Mouse (Mus musculus) lung, adult 18-20 months (tissue): ENCODE results near the gene Sult2b1.
A peak's percentile ranks its signal among the peaks of the same experiment; 100 is the strongest.

ENCODE experiments used
- DNase-seq, 2 experiments: peaks; one replicate each; pipeline ENCODE4 v3.0.0; 2022; ENCODE audit warnings: mixed read lengths in 2 of 2

The Sult2b1 gene

DNA sequence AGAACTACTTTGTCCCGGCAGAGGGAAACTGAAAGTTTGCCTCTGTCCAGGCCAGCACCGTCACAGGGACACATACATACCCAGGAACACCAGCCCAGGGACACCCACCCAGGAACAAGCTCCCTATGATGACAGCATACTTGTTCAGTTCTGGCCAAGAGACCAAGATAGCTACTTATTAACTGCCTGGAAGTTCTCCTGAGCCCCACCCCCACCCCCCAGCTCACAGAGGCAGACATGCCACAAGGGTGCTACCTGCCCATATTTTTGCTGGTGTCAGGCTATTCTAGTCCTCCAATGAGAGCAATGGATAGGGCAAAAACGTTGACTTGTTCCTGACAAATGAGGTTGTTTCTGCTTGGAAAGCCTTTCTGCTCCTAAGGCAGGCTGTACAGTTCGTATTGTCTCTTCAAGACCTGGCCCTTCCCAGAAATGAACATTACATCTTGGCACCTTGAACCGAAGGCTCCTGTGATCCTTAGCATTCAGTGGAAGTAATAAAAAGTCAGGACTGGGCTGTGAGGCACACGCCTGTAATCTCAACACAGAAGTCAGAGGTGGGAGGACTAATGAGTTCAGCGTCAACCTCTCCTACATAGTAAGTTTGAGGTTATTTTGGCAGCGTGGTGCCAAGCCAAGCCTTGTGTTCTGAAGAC, 13.9 kb downstream of the Sult2b1 start:
- DNase-seq: no peak

DNA sequence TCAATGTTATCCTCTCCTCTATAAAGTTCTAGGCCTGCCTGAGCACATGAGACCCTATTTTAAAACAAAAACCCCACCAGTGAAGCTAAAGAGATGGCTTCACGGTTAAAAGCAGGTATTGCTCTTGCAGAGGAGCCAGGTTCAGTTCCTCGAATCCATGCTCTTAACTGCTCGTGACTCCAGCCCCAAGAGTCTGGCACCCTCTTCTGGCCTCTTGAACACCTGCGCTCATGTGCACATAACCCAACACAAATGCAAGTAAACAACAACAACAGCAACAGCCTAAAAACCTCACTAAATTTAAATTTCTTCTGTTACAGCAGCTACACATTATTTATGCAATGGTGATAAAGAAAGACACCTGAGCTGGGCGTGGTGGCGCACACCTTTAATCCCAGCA, 17.0 kb downstream of the Sult2b1 start:
- no peak for DNase-seq

DNA sequence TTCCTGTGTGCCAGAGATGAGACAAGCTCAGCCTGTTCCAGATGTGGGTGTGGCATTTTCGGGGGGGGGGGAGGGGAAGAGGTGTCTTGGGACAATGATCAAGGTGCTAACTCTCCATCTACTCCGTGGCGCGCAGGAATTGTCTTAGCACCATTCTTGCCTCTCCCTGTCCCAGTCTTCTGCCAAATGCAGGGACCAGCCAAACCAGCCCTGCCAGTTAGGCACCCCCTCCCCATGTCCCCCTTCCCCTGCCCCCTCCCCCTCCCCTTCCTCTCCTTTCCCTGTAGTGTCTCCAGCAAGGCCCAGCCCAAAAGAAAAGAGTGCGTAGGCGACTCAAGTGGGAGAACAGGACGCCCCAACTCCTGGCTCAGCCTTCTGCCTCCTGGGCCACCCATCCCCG, 17.7 kb downstream of the Sult2b1 start:
- no peak for DNase-seq

DNA sequence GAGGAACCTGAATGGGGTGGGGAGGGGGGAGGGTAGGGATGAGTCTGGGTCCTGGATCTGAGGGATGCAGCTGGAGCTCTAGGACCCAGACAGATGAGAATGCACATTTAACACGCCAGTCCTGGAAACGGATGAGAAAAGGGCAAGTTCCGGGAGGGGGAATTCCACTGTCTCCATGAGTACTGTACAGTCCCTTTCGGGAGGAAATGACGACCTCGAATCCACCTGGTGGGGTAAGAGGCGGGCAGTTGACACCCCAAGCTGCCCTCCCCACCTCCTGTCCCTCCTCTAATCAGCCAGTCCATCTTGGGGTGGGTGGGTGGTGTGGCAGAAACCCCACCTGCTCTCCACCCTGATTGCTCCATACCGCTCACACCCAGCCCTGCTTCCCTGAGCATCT, 18.5 kb downstream of the Sult2b1 start:
- no peak for DNase-seq

DNA sequence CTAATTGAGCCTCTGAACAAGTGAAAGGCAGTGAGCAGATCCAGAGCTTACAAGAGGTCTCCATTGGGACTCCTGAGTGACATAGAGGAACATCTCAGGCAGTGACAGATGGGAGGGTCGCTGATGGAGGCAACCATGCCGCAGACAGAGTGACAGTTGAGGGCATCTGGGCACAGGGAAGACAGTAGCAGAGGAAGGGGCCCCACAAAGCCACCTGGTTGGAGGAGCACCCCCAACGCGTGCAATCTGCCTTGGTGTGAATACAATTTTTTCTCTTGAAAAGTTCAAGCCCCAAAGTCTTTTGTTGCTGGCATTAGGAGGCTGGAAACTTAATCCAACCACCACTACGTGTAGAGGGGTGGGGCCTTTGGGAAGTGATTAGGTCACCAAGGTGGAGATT, 24.3 kb downstream of the Sult2b1 start:
- DNase-seq: no peak

DNA sequence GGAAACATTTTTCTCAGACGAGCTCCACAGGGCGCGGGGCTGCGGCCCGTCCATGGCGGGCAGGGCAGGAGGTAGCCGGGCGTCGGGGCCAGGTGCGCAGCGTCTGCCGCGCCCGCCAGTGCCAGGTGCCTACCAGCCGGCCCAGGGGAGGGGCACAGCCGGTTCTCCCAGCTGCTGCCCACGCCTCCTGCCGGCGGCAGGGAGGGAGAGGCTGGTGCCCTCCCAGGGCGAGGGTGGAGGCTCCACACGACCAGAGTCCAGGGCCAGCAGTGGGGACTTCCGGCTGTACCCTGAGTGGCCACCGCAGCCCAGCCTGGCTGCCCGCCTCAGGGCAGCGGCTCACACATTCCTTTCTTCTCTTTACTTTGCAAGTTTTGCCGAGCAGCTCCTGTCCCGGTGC, 25.1 kb downstream of the Sult2b1 start:
- DNase-seq: peak; percentile 77 to 87

DNA sequence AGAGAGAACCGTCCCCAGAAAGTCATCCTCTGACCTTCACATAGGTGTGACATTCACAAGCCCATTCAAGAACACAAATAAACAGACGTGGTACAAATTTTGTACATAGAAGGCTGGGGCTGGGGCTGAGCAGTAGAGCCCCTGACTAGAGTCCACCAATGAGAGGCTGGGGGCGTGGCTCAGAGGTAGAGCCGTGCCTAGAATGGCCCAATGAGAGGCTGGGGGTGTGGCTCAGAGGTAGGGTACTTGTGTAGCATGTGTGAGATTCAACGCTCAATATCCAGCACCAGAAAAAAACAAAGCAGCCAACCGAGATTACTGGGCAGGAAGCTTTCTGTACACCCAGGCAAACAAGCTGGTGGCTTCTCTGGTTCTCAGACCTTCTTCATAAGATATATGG, 28.8 kb downstream of the Sult2b1 start:
- no peak for DNase-seq

DNA sequence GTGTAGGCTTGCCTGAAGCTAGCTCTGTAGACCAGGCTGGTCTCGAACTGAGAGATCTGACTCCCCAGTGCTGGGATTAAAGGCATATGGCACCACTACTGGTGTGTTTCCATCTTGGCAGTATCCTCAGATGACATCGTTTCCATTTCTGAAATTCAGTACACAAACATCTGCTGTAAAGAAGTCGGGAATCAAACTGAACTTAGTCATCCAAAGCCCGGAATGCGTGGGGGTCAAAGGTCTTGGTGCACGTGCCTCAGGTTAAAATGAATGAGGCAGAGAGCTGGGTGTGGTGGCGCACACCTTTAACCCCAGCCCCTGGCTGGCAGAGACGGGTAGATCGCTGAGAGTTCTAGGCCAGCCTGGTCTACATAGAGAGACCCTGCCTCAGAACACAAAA, 34.3 kb downstream of the Sult2b1 start:
- DNase-seq: no peak

DNA sequence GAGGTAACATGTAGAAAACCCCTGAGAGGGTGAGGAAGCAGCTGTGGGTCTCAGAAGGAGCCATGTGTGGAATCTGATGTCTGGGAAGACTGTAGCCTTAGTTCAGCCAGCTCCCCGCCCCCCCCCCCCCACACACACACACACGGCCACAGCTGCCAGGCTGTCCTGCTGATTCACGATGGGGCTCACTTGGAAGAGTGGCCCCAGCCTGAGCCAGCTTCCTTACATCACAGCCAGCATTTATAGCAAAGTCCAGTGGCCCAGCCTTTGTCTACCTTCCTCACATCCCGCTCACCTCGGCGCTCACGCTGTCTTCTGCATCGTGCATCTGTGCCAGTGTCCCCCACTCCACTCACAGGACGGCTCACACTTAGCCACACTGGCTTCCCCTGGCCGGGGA, 35.1 kb downstream of the Sult2b1 start:
- DNase-seq: no peak

DNA sequence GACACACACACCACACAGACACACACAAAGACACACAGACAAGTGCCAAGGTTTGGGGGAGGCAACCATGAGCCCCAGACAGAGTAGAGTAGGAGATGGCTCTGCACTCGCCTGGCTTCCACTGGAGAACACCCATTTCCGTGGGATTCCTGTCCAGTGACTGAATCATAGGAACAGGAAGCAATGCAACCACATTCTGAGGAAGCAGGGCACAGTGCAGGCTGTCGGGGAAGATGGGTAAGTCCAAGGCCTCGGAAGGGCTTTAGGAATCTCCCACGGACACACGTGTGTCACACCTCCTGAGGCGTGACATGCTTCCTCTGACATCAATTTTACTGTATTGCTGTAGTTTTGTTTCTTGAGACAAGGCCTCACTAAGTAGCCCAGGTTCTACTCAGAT, 36.4 kb downstream of the Sult2b1 start:
- no peak for DNase-seq

DNA sequence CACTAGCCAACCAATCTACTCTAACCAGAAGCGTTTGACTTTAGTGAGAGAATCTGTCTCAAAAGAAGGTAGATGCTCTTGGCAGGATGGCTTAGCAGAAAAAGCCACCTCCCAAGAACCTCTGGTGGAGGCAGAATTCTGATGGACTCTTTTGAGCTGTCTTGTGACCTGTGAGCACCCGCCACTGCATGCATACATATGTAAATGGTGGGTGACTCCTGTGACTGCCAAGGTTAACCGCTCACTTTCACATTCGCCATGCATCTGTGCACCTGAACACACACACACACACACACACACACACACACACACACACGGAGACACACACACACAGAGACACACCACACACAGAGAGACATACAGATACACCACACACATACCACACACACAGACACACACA, 37.0 kb downstream of the Sult2b1 start:
- DNase-seq: no peak

DNA sequence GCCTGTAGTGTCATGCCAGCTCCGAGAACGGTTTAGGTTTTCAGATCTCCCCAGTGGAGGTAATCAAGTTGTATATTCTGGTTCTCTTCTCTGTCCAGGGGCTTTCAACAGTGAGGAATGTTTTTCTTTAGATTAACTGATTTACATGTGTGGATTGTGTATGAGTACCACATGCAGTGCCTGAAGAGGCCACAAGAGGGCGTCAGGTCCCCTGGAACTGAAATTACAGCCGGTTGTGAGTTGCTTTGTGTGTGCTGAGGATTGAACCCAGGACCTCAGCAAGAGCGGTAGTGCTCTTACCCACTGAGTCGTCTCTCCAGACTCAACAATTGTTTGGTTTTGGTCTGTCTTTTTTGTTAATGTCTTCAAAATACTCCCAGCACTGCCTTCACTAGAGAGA, 38.0 kb downstream of the Sult2b1 start:
- no peak for DNase-seq

DNA sequence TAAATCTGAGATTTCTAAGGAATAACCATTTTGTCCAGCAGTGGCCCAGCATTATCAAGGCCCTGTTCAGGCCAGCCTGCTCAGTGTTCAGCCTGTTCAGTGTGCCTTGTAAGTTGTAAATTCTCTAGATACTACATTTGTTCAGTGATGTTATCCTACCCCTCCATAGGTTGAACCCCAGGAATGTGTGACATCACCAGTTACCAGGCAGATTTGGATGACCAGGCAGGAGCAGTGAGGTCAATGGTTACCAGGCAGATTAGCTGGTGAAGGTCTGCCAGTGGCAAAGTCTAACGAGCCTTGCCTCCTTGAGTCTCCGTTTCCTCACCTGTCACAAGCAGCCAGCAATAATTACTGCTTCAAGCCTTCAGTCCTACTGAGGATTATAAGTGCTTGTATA, 40.1 kb downstream of the Sult2b1 start:
- DNase-seq: peak; percentile 74 to 84

DNA sequence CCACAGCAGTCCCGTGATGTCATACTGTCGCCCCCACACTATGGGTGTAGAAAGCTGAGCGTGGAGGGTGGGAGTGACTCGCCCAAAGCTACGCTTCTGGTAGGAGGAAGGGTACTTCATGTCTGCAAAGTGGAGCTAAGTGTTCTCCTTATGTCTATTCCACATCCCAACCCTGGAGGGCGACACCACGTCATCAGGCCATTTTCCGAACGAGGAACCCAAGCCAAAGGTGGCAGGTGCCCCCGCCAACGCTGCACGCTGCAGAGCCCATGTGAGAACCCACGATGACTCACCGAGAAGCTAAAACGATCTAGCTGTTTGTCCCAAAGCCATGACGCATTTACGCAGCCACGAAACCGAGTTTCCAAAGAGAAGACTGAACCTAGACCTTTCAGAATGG, 42.1 kb downstream of the Sult2b1 start:
- peak in 1 of 2 experiments; percentile 47 for DNase-seq

DNA sequence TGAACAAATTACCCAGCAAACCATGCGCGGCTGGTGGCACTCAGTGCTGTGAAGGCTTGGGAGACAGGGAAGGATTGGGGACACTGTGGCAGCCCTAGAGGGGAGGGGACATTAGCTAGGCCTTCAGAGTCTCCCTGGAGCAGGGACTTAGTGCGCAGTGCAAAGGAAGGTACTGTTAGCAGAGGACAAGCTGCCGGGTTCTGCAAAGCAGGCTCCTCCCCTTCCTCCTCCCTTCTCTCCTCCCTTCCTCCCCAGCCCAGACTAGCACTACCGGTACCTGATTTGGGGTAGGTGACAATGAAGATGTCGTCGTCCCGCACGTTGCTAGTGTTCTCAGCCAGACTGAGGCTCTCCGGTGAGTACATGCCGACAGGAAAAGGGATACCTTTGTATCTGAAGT, 42.7 kb downstream of the Sult2b1 start:
- DNase-seq: peak; percentile 44 to 47

DNA sequence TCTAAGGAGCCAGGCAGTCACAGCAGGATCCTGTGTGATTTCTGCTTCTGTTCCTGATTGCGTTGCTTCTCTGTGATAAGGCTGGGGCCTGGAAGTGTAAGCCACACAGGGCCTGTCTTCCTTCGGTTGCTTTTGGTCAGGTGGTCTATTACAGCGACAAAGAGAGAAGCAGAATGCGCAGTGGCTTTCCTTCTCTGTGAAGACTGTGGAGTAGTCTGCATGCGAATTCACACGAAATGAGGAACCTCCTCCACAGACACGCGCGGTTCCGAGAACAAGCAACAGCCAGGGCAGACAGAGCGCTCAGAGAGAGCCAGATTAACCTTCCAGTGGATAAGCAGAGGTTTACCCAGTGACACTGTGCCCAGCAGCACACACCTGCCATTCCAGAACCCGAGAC, 43.2 kb downstream of the Sult2b1 start:
- DNase-seq: no peak

DNA sequence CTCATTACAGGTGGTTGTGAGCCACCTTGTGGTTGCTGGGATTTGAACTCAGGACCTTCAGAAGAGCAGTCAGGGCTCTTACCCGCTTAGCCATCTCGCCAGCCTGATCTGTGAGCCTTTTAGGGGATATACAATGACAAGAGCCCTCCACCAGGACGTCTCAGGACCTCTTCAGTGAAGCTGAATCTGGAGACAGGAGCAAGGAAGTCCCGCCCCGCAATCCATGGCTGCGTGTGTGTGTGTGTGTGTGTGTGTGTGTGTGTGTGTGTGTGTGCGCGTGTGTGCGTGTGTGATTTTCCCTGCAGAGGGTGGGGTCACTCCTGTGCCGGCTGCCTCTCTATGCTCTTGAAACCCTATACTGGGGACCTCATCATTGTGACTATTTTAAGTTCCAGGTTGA, 44.6 kb downstream of the Sult2b1 start:
- no peak for DNase-seq

DNA sequence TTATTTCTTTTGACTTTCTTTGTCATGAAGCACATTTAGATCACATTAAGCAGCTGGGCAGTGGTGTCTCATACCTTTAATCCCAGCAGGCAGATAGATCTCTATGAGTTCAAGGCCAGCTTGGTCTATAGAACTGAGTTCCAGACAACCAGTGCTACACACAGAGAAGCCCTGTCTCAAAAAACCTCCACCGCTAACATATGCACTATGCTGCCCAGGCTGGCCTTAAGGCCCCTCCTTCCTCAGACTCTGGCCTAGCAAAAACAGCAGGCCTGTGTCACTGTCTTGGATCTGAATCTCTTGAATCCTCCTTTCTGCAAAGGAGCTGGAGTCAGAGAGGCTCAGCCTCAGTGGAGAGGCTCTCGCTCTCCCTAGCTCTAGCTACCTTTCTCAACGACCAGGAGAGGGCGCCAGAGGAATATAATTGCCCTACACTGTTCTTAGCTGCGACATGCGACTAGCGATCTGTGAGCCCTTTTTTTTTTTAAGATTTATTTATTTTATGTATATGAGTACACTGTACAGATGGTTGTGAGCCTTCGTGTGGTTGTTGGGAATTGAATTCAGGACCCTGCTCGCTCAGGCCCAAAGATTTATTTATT, 45.2 kb downstream of the Sult2b1 start:
- peak; percentile 74 to 86 for DNase-seq

DNA sequence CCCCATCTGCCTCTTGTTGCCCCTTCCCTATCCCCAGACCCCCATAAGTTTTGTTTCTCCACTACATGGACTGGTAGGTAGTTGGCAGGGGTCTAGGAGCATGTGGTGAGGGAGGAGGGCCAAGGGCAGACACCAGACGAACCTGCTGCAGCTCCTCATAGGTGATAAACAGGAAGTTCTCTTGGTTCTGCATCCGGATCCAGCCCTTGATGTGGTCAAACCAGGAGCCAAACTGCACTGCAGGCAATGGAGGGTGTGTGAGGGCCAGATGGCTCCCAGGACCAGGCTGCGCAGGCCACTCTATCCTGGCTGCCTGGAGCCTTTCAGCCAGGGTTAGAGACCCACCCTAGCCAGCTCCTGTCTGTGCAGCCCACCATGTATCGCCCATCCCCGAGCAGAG, 51.0 kb downstream of the Sult2b1 start:
- DNase-seq: no peak

DNA sequence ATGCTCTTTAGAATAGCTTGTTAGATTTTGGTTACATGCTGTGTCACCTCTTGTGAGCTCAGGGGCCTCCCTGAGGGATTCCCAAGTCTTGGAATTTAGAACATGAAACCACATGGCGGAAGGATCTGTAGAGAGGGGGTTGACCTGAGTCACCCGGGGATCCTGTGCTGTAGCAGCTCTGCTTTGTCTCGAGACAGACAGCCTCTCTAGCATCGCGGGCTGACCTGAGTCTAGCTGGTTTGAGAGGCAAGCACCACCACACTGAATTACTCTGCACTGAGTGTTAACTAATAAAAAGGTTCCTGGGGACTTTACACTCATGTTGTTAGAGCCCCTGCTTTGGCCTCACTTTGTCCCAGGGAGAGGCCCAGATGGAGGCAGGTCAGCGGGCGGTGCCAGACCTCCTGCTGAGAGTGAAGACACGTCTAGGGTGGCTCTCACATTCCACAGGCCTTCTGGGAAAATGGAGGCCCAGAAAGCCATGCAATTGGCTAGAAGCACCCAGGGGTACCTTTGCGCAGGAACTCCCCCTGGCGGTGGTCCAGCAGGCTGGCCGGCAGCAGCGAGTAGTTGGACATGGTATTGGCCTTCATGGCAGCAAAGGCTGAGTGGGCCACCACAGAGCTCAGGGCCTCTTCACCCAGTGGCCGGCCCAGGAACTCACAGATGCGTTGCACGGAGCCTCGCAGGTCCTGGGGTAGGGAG, 53.6 kb downstream of the Sult2b1 start:
- DNase-seq: peak in 1 of 2 experiments; percentile 63

DNA sequence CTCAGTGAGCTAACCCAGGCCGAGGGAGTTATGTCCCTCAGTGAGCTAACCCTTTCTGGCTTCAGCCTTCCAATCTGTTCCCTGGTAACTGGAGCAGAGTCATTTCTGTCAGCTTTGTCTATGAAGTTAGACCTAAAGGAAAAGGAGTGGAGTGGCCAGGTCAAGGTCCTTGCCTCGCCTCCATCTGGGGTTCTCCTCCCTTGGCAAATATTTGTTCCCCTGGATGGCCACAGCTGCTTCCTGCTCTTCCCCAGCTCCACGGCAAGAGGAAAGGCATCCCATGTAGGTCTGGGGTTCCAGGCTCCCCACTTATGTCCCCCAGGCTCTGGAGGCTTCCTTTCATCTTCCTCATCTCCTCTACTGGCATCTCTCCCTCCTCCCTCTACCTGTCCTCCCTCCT, 56.8 kb downstream of the Sult2b1 start:
- DNase-seq: no peak

DNA sequence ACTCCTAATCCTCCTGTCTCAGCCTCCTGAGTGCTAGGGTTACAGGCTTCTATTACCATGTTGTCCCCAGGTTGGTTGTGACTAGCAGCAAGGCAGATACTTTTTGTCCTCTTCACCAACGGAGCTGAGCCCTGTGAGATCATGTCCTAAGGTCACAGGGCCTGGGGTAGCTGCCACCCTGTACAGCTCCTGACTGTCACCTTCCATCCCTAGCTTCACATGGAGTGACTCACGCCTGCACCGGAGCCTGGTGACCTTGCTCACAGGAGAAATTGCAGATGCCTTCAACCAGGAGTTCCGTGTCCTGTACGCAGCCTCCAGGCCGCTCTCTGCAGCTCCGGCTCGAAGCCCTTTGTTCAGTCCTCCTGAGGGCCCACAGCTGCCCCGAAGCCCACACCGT, 58.0 kb downstream of the Sult2b1 start:
- DNase-seq: no peak

DNA sequence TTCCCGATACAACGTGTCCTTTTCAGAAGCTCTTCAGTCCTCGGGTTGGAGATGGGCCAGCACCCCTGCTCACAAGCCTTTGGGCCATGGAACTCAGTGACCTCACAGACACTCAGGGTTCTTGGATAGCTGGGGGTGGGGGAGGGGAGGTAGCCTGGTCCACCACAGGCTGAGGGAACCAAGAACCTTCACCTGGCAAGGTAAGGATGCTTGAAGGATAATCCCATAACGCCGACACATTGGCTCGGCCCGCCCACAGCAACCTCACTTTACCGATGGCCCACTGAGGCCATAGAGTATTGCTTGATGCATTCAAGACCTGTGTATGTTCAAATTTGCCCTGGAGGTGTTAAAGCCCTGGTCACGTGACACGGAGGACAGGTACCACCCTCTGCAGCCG, 58.8 kb downstream of the Sult2b1 start, which contains the start of gene Spaca4:
Gene Spaca4 (minus strand): TSS at position 101 of the 400 bp plus-strand sequence.
- no peak for DNase-seq

DNA sequence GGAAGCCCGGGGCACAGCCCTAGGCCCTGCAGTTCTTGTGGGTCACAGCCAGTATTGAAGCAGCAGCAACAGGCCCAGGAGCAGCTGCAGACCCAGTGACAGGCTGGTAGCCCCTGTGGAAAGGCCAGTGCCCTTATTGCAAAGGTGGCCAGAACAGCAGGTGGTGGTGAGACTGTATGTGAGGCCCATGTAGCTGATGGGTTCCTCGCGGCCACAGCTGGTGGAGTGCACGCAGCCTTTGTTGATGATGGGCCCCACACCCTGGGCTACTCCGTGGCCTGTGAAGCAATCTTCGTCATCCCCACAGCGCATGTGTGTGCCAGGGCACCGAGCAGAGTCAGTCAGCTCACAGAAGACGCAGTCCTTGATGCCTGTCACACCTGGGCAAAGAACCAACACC, 59.3 kb downstream of the Sult2b1 start:
- DNase-seq: no peak
